Mouse (Mus musculus): ENCODE results near the gene Farsa. TPM values are rescaled to one million over a fixed set of nuclear protein-coding genes. Genes with fewer than 3 reads are reported as not detected.

Farsa gene
- polyA plus RNA-seq, 1 experiment: 149 TPM

- TF ChIP-seq GATA1 (IDR thresholded peaks at IDR 0.05; ENCODE audit: low read length): no peak
Measured at GRCm38 (mm10) chr8:84845355-84846093, 11.3 kb upstream of the Farsa start.

- TF ChIP-seq GATA1 (IDR thresholded peaks at IDR 0.05; ENCODE audit: low read length): no peak
Measured at GRCm38 (mm10) chr8:84846094-84846721, 10.6 kb upstream of the Farsa start.

- TF ChIP-seq GATA1 (IDR thresholded peaks at IDR 0.05; ENCODE audit: low read length): no peak
Measured at GRCm38 (mm10) chr8:84846722-84847572, 9.8 kb upstream of the Farsa start, which contains the start of gene Calr. Gene Calr (minus strand): TSS chr8:84846934.

GRCm38 (mm10) chr8:84847684-84848435 is 8.9 kb upstream of the Farsa start:
- TF ChIP-seq GATA1 (IDR thresholded peaks at IDR 0.05; ENCODE audit: low read length): peak; percentile 85

GRCm38 (mm10) chr8:84856434-84856833 is 355 bp upstream of the Farsa start:
- no peak for TF ChIP-seq GATA1 (IDR thresholded peaks at IDR 0.05; ENCODE audit: low read length)

GRCm38 (mm10) chr8:84871376-84872308 is 14.9 kb downstream of the Farsa start, which contains the start of gene Syce2:
Gene Syce2 (plus strand): TSS chr8:84872111.
- no peak for TF ChIP-seq GATA1 (IDR thresholded peaks at IDR 0.05; ENCODE audit: low read length)

- TF ChIP-seq GATA1 (IDR thresholded peaks at IDR 0.05; ENCODE audit: low read length): no peak
Measured at GRCm38 (mm10) chr8:84872309-84872965, 15.6 kb downstream of the Farsa start.

- TF ChIP-seq GATA1 (IDR thresholded peaks at IDR 0.05; ENCODE audit: low read length): no peak
Measured at GRCm38 (mm10) chr8:84873016-84873415, 16.2 kb downstream of the Farsa start.

GRCm38 (mm10) chr8:84874339-84874738 is 17.6 kb downstream of the Farsa start:
- no peak for TF ChIP-seq GATA1 (IDR thresholded peaks at IDR 0.05; ENCODE audit: low read length)

GRCm38 (mm10) chr8:84877297-84878035 is 20.7 kb downstream of the Farsa start:
- TF ChIP-seq GATA1 (IDR thresholded peaks at IDR 0.05; ENCODE audit: low read length): no peak

GRCm38 (mm10) chr8:84878915-84879314 is 22.1 kb downstream of the Farsa start:
- TF ChIP-seq GATA1 (IDR thresholded peaks at IDR 0.05; ENCODE audit: low read length): no peak

- no peak for TF ChIP-seq GATA1 (IDR thresholded peaks at IDR 0.05; ENCODE audit: low read length)
Measured at GRCm38 (mm10) chr8:84884728-84885127, 27.9 kb downstream of the Farsa start.

- TF ChIP-seq GATA1 (IDR thresholded peaks at IDR 0.05; ENCODE audit: low read length): no peak
Measured at GRCm38 (mm10) chr8:84888280-84888679, 31.5 kb downstream of the Farsa start.

Data from G1E-ER4 (cell line).